ENCODE assay signal across 14 mouse cellular contexts in genomic region chr8:126919703-126920102, GRCm38 (mm10). TPM values are rescaled to one million over a fixed set of nuclear protein-coding genes. Genes with fewer than 3 reads are reported as not detected.
DNase-seq lines count a peak whose midpoint lies in the region; ATAC-seq and TF ChIP-seq lines count a peak whose summit lies in the region.
"Had no signal": no experiment of that assay in that cellular context is flagged by ENCODE, and none has a peak within 500 bp of the region (broad histone marks: within the 10 kb centered on the region; RNA-seq: fewer than 3 reads in every experiment).

No protein-coding gene starts in this region.

- no peak overlapping the region for H3K4me2 ChIP-seq in intestine, postnatal 0 days (replicated peaks; ENCODE audit: low read depth)
- H3K4me2 ChIP-seq: embryonic facial prominence, embryonic 13.5 days; forebrain, embryonic 12.5 days; limb, embryonic 13.5 days; neural tube, embryonic 13.5 days had no signal

- peak overlapping the region; percentile 49 for H3K27ac ChIP-seq in heart, adult 2 months
- H3K27ac ChIP-seq in kidney, adult 2 months (ENCODE audit: insufficient read depth, low read depth, low read length), result peak overlapping the region; percentile 85
- peak overlapping the region; percentile 62 for H3K27ac ChIP-seq in bone marrow macrophage, adult 2 months (ENCODE audit: insufficient read depth, low read depth, low read length)
- peak overlapping the region; percentile 8; the same call in 1 of the 2 replicates for H3K27ac ChIP-seq in intestine, postnatal 0 days (ENCODE audit: low read depth, low read length)
- H3K27ac ChIP-seq: forebrain, embryonic 12.5 days; neural tube, embryonic 13.5 days had no signal

- ATAC-seq in intestine, postnatal 0 days, result no peak

- peaks cover 22% of the 10 kb centered on the region for H3K4me1 ChIP-seq in heart, adult 2 months (ENCODE audit: control insufficient read depth, insufficient read depth, low read length)
- peaks cover 37% of the 10 kb centered on the region for H3K4me1 ChIP-seq in kidney, adult 2 months (ENCODE audit: control insufficient read depth, insufficient read depth, low read length)
- H3K4me1 ChIP-seq in bone marrow macrophage, adult 2 months (ENCODE audit: control insufficient read depth, insufficient read depth, low read length), result peaks cover 31% of the 10 kb centered on the region
- peaks cover 4% of the 10 kb centered on the region; the same call in 1 of the 2 replicates for H3K4me1 ChIP-seq in intestine, postnatal 0 days (replicated peaks; ENCODE audit: control insufficient read depth, insufficient read depth, low read length)

- no peak for DNase-seq in heart, adult 2 months
- DNase-seq in heart, adult 9 months (ENCODE audit: low spot score in 2 of 2), result no peak
- DNase-seq in kidney, adult 2 months, result no peak
- no peak for DNase-seq in kidney, adult 8-10 months
- no peak for DNase-seq in adrenal gland, adult (ENCODE audit: inconsistent age in 2 of 2, low spot score in 1 of 2)
- no peak for DNase-seq in layer of hippocampus, adult 18-20 months (ENCODE audit: low spot score in 2 of 2)
- DNase-seq: thymus, adult 2 months had no signal

- WGBS in heart, adult 2 months, result 83% methylated on average over 5 of the region's 5 CpGs
- WGBS in kidney, adult 2 months, result 78% methylated on average over 5 of the region's 5 CpGs
- 80% methylated on average over 5 of the region's 5 CpGs for WGBS in intestine, postnatal 0 days

- no peaks in the 10 kb centered on the region for H3K79me2 ChIP-seq in heart, adult 2 months (replicated peaks; ENCODE audit: control insufficient read depth, insufficient read depth, low read length)

- no peak for TF ChIP-seq EP300 in heart, adult 2 months (IDR thresholded peaks at IDR 0.05; ENCODE audit: insufficient read depth, low read depth, low read length)

- H3K9me3 ChIP-seq in intestine, postnatal 0 days (ENCODE audit: control insufficient read depth), result no peaks in the 10 kb centered on the region
- H3K9me3 ChIP-seq: embryonic facial prominence, embryonic 13.5 days; forebrain, embryonic 12.5 days; limb, embryonic 13.5 days; neural tube, embryonic 13.5 days had no signal

- H3K27me3 ChIP-seq in heart, adult 2 months (ENCODE audit: control insufficient read depth, insufficient read depth, low read length), result no peaks in the 10 kb centered on the region
- no peaks in the 10 kb centered on the region for H3K27me3 ChIP-seq in kidney, adult 2 months (replicated peaks; ENCODE audit: control insufficient read depth, insufficient read depth, low read length)
- no peaks in the 10 kb centered on the region for H3K27me3 ChIP-seq in intestine, postnatal 0 days (replicated peaks; ENCODE audit: control insufficient read depth, insufficient read depth, low read length)
- H3K27me3 ChIP-seq: embryonic facial prominence, embryonic 13.5 days; forebrain, embryonic 12.5 days; limb, embryonic 13.5 days; neural tube, embryonic 13.5 days; Patski had no signal

- H3K36me3 ChIP-seq in heart, adult 2 months (ENCODE audit: control insufficient read depth, insufficient read depth, low read length), result peaks cover 2% of the 10 kb centered on the region; the same call in 1 of the 2 replicates
- H3K36me3 ChIP-seq in kidney, adult 2 months (ENCODE audit: control insufficient read depth, insufficient read depth, low read length), result no peaks in the 10 kb centered on the region
- no peaks in the 10 kb centered on the region for H3K36me3 ChIP-seq in intestine, postnatal 0 days (ENCODE audit: control insufficient read depth, insufficient read depth)
- H3K36me3 ChIP-seq: embryonic facial prominence, embryonic 13.5 days had no signal

- TF ChIP-seq POLR2A in heart, adult 2 months (IDR thresholded peaks at IDR 0.05; ENCODE audit: insufficient read depth, low read depth, low read length), result no peak
- no peak for TF ChIP-seq POLR2A in kidney, adult 2 months (IDR thresholded peaks at IDR 0.05; ENCODE audit: low read depth, low read length)
- TF ChIP-seq POLR2A in bone marrow macrophage, adult 2 months (IDR thresholded peaks at IDR 0.05; ENCODE audit: borderline replicate concordance, low read depth, low read length), result no peak

- no peak for TF ChIP-seq CTCF in heart, adult 2 months (IDR thresholded peaks at IDR 0.05)
- TF ChIP-seq CTCF in kidney, adult 2 months (conservative IDR thresholded peaks at IDR 0.05; ENCODE audit: insufficient read depth, insufficient read length, low read depth, low read length), result no peak
- no peak for TF ChIP-seq CTCF in bone marrow macrophage, adult 2 months (IDR thresholded peaks at IDR 0.05; ENCODE audit: low read depth, low read length)
- TF ChIP-seq CTCF in intestine, postnatal 0 days (IDR thresholded peaks at IDR 0.05; ENCODE audit: low read depth), result no peak

- no peak overlapping the region for H3K4me3 ChIP-seq in heart, adult 2 months
- H3K4me3 ChIP-seq in kidney, adult 2 months (ENCODE audit: insufficient read depth, low read depth, low read length), result no peak overlapping the region
- H3K4me3 ChIP-seq in bone marrow macrophage, adult 2 months (ENCODE audit: insufficient read depth, low read length), result no peak overlapping the region
- no peak overlapping the region for H3K4me3 ChIP-seq in intestine, postnatal 0 days (ENCODE audit: low read depth, low read length)
- H3K4me3 ChIP-seq: embryonic facial prominence, embryonic 13.5 days; forebrain, embryonic 12.5 days; limb, embryonic 13.5 days; neural tube, embryonic 13.5 days had no signal

- no peak overlapping the region for H3K9ac ChIP-seq in heart, adult 2 months (ENCODE audit: low read depth, low read length)
- H3K9ac ChIP-seq in intestine, postnatal 0 days (ENCODE audit: low read depth, low read length), result no peak overlapping the region
- H3K9ac ChIP-seq: embryonic facial prominence, embryonic 13.5 days; forebrain, embryonic 12.5 days; limb, embryonic 13.5 days; neural tube, embryonic 13.5 days had no signal

- intact Hi-C loops in heart, adult 2 months (cut with DNase I), result loop anchor here (2.0 to 5.0 kb wide), 4 partner anchors 162 to 337 kb away; no protein-coding TSS in a partner anchor

RNA-seq across cellular contexts. Expression of gene Tomm20, which starts 25.9 kb away (rescaled TPM):
- 10 to 100 TPM; 70.1 to 96.2 TPM for total RNA-seq in heart, adult 2 months (2021)
- 67.8 and 195 TPM in 2 replicates for polyA plus RNA-seq in heart, adult 2 months (2012; rRNA removed)
- 541 and 684 TPM in 2 replicates for polyA plus RNA-seq in kidney, adult 2 months (2012; rRNA removed)
- polyA plus RNA-seq in bone marrow macrophage, adult 2 months (2012; ENCODE audit: insufficient read depth, insufficient read length, missing spikeins), result 79.4 and 89.9 TPM in 2 replicates
- 278 and 296 TPM in 2 replicates for polyA plus RNA-seq in intestine, postnatal 0 days (2015; fragmentation: Nextera tagmentation; extraction: Ambion mirVana)
- 100 to 1,000 TPM; 214 TPM for total RNA-seq in layer of hippocampus, adult 18-20 months (2021)

RNA-seq across cellular contexts. Expression of gene Rbm34, which starts 51.2 kb away (rescaled TPM):
- total RNA-seq in heart, adult 2 months (2021), result 1 to 10 TPM; 2.8 to 4.1 TPM
- polyA plus RNA-seq in heart, adult 2 months (2012; rRNA removed), result 0.90 and 1.2 TPM in 2 replicates
- polyA plus RNA-seq in kidney, adult 2 months (2012; rRNA removed), result 5.5 and 5.7 TPM in 2 replicates
- polyA plus RNA-seq in bone marrow macrophage, adult 2 months (2012; ENCODE audit: insufficient read depth, insufficient read length, missing spikeins), result 19.7 and 20.9 TPM in 2 replicates
- 25.3 and 29.1 TPM in 2 replicates for polyA plus RNA-seq in intestine, postnatal 0 days (2015; fragmentation: Nextera tagmentation; extraction: Ambion mirVana)
- total RNA-seq in layer of hippocampus, adult 18-20 months (2021), result 10 to 100 TPM; 13.1 to 13.6 TPM

Comparison
In these comparisons a context has a peak if more than half of its experiments do, and no peak if none do; other contexts are left out.
1. H3K27ac ChIP-seq: peak in every context shown above with its lines; median percentile 85 in kidney, adult 2 months; 62 in bone marrow macrophage, adult 2 months; 49 in heart, adult 2 months; 8 in intestine, postnatal 0 days.